Mouse (Mus musculus): ENCODE measurements around the gene Dnajc12.
"Not testable (repeated sequence)": the region's sequence is repeated elsewhere in the genome, so short reads cannot be mapped to it uniquely, and the experiment has no call there.

Gene Dnajc12

GRCm38 (mm10) chr10:63386444-63386843 lies 4.2 kb downstream of the Dnajc12 start:
- peak; percentile 90 for DNase-seq (ENCODE audit: low spot score)

- no peak for DNase-seq (ENCODE audit: low spot score)
These were observed 4.7 kb downstream of the Dnajc12 start for GRCm38 (mm10) chr10:63386991-63387390.

- no peak for DNase-seq (ENCODE audit: low spot score)
These were observed 6.7 kb downstream of the Dnajc12 start for GRCm38 (mm10) chr10:63388948-63389347.

- no peak for DNase-seq (ENCODE audit: low spot score)
These were observed 14.7 kb downstream of the Dnajc12 start for GRCm38 (mm10) chr10:63396963-63397362.

- DNase-seq (ENCODE audit: low spot score) = no peak
These were observed 20.7 kb downstream of the Dnajc12 start for GRCm38 (mm10) chr10:63402731-63403504.

GRCm38 (mm10) chr10:63403636-63404035 lies 21.4 kb downstream of the Dnajc12 start:
- no peak for DNase-seq (ENCODE audit: low spot score)

GRCm38 (mm10) chr10:63410162-63410956 lies 28.1 kb downstream of the Dnajc12 start:
- peak; percentile 11 for DNase-seq (ENCODE audit: low spot score)

- DNase-seq (ENCODE audit: low spot score) = not testable (repeated sequence)
These were observed 29.4 kb downstream of the Dnajc12 start for GRCm38 (mm10) chr10:63411674-63412073.

GRCm38 (mm10) chr10:63412756-63413155 lies 30.5 kb downstream of the Dnajc12 start:
- no peak for DNase-seq (ENCODE audit: low spot score)

GRCm38 (mm10) chr10:63415287-63415686 lies 33.0 kb downstream of the Dnajc12 start:
- DNase-seq (ENCODE audit: low spot score) = no peak

GRCm38 (mm10) chr10:63415850-63416249 lies 33.6 kb downstream of the Dnajc12 start:
- DNase-seq (ENCODE audit: low spot score) = no peak

GRCm38 (mm10) chr10:63417061-63417460 lies 34.8 kb downstream of the Dnajc12 start:
- no peak for DNase-seq (ENCODE audit: low spot score)

- DNase-seq (ENCODE audit: low spot score) = peak; percentile 63
These were observed 39.8 kb downstream of the Dnajc12 start, which contains the start of gene Gm7075 for GRCm38 (mm10) chr10:63421739-63422735. Gene Gm7075, minus strand, starts transcription at chr10:63421789.

- DNase-seq (ENCODE audit: low spot score) = no peak
These were observed 40.4 kb downstream of the Dnajc12 start for GRCm38 (mm10) chr10:63422736-63422992.

- no peak for DNase-seq (ENCODE audit: low spot score)
These were observed 41.6 kb downstream of the Dnajc12 start for GRCm38 (mm10) chr10:63423591-63424474.

- DNase-seq (ENCODE audit: low spot score) = peak; percentile 25
These were observed 42.2 kb downstream of the Dnajc12 start for GRCm38 (mm10) chr10:63424475-63424814.

GRCm38 (mm10) chr10:63427146-63427545 lies 44.9 kb downstream of the Dnajc12 start:
- DNase-seq (ENCODE audit: low spot score) = no peak

GRCm38 (mm10) chr10:63428243-63429022 lies 46.2 kb downstream of the Dnajc12 start:
- DNase-seq (ENCODE audit: low spot score) = peak; percentile 69

GRCm38 (mm10) chr10:63429023-63429340 lies 46.7 kb downstream of the Dnajc12 start:
- no peak for DNase-seq (ENCODE audit: low spot score)

- DNase-seq (ENCODE audit: low spot score) = peak; percentile 95
These were observed 47.1 kb downstream of the Dnajc12 start for GRCm38 (mm10) chr10:63429380-63429779.
